Mouse (Mus musculus) adrenal gland (tissue): ENCODE data around the gene Cfap300.

Experiments used
- intact Hi-C: fragments of 180-260 bp; cut with DNase I; formaldehyde crosslinking; loops from one replicate; pipeline ENCODE4 v1.15.1; 2025

Cfap300 gene

GRCm38 (mm10) chr9:7987119-7987518 lies 55.5 kb downstream of the Cfap300 start:
- intact Hi-C loops: no loop called here

- intact Hi-C loops: no loop called here
These were observed 58.3 kb downstream of the Cfap300 start for GRCm38 (mm10) chr9:7984287-7984686.

- intact Hi-C loops: no loop called here
These were observed 59.0 kb downstream of the Cfap300 start for GRCm38 (mm10) chr9:7983665-7984064.

GRCm38 (mm10) chr9:7980162-7980561 lies 62.5 kb downstream of the Cfap300 start:
- intact Hi-C loops: no loop called here

- intact Hi-C loops: no loop called here
These were observed 63.3 kb downstream of the Cfap300 start for GRCm38 (mm10) chr9:7979153-7979916.

- intact Hi-C loops: no loop called here
These were observed 64.1 kb downstream of the Cfap300 start for GRCm38 (mm10) chr9:7978502-7978901.

GRCm38 (mm10) chr9:7977587-7977986 lies 65.0 kb downstream of the Cfap300 start:
- intact Hi-C loops: no loop called here

GRCm38 (mm10) chr9:7971993-7972392 lies 70.6 kb downstream of the Cfap300 start:
- intact Hi-C loops: no loop called here
